Mouse (Mus musculus): ENCODE results near the gene Prkar1a. TPM values are rescaled to one million over a fixed set of nuclear protein-coding genes. Genes with fewer than 3 reads are reported as not detected.

Gene Prkar1a
- polyA plus RNA-seq, 1 experiment, result 215 TPM

- peaks cover 2% of the 10 kb centered on the region for H3K4me1 ChIP-seq (ENCODE audit: control insufficient read depth, insufficient read depth, low read length)
- no peak overlapping the region for H3K27ac ChIP-seq (ENCODE audit: insufficient read depth, low read length)
- H3K4me3 ChIP-seq (ENCODE audit: insufficient read depth, low read length), result no peak overlapping the region
- no peak for TF ChIP-seq POLR2A (IDR thresholded peaks at IDR 0.05; ENCODE audit: low read depth, low read length)
- TF ChIP-seq CTCF (IDR thresholded peaks at IDR 0.05; ENCODE audit: borderline replicate concordance, insufficient read depth, low read length), result no peak
Measured at GRCm38 (mm10) chr11:109700761-109701160, 51.6 kb downstream of the Prkar1a start.

GRCm38 (mm10) chr11:109702031-109702815 lies 53.0 kb downstream of the Prkar1a start:
- TF ChIP-seq POLR2A (IDR thresholded peaks at IDR 0.05; ENCODE audit: low read depth, low read length) (no peak), CTCF (IDR thresholded peaks at IDR 0.05; ENCODE audit: borderline replicate concordance, insufficient read depth, low read length) (no peak)
- Histone ChIP-seq H3K4me1 (ENCODE audit: control insufficient read depth, insufficient read depth, low read length) (peaks cover 2% of the 10 kb centered on the region), H3K4me3 (ENCODE audit: insufficient read depth, low read length) (no peak overlapping the region), H3K27ac (ENCODE audit: insufficient read depth, low read length) (no peak overlapping the region)

- no peak overlapping the region for H3K27ac ChIP-seq (ENCODE audit: insufficient read depth, low read length)
- no peak for TF ChIP-seq CTCF (IDR thresholded peaks at IDR 0.05; ENCODE audit: borderline replicate concordance, insufficient read depth, low read length)
- no peak for TF ChIP-seq POLR2A (IDR thresholded peaks at IDR 0.05; ENCODE audit: low read depth, low read length)
- no peak overlapping the region for H3K4me3 ChIP-seq (ENCODE audit: insufficient read depth, low read length)
- H3K4me1 ChIP-seq (ENCODE audit: control insufficient read depth, insufficient read depth, low read length), result peaks cover 2% of the 10 kb centered on the region
Measured at GRCm38 (mm10) chr11:109703845-109704244, 54.6 kb downstream of the Prkar1a start.

- H3K4me1 ChIP-seq (ENCODE audit: control insufficient read depth, insufficient read depth, low read length), result peaks cover 2% of the 10 kb centered on the region
- no peak for TF ChIP-seq CTCF (IDR thresholded peaks at IDR 0.05; ENCODE audit: borderline replicate concordance, insufficient read depth, low read length)
- H3K27ac ChIP-seq (ENCODE audit: insufficient read depth, low read length), result no peak overlapping the region
Measured at GRCm38 (mm10) chr11:109704311-109705205, 55.4 kb downstream of the Prkar1a start.

GRCm38 (mm10) chr11:109705336-109706054 lies 56.3 kb downstream of the Prkar1a start:
- TF ChIP-seq CTCF (IDR thresholded peaks at IDR 0.05; ENCODE audit: borderline replicate concordance, insufficient read depth, low read length) (no peak), POLR2A (IDR thresholded peaks at IDR 0.05; ENCODE audit: low read depth, low read length) (no peak)
- Histone ChIP-seq H3K4me1 (ENCODE audit: control insufficient read depth, insufficient read depth, low read length) (peaks cover 2% of the 10 kb centered on the region), H3K27ac (ENCODE audit: insufficient read depth, low read length) (no peak overlapping the region), H3K4me3 (ENCODE audit: insufficient read depth, low read length) (no peak overlapping the region)

More at GRCm38 (mm10) chr11:109704311-109705205, 55.4 kb downstream of the Prkar1a start:
- no peak overlapping the region for H3K4me3 ChIP-seq (ENCODE audit: insufficient read depth, low read length)

GRCm38 (mm10) chr11:109706055-109706412 lies 56.8 kb downstream of the Prkar1a start:
- Histone ChIP-seq H3K4me1 (ENCODE audit: control insufficient read depth, insufficient read depth, low read length) (peaks cover 2% of the 10 kb centered on the region), H3K27ac (ENCODE audit: insufficient read depth, low read length) (no peak overlapping the region), H3K4me3 (ENCODE audit: insufficient read depth, low read length) (no peak overlapping the region)
- TF ChIP-seq POLR2A (IDR thresholded peaks at IDR 0.05; ENCODE audit: low read depth, low read length) (no peak), CTCF (IDR thresholded peaks at IDR 0.05; ENCODE audit: borderline replicate concordance, insufficient read depth, low read length) (no peak)

GRCm38 (mm10) chr11:109706586-109706985 lies 57.4 kb downstream of the Prkar1a start:
- no peak for TF ChIP-seq CTCF (IDR thresholded peaks at IDR 0.05; ENCODE audit: borderline replicate concordance, insufficient read depth, low read length)
- no peak for TF ChIP-seq POLR2A (IDR thresholded peaks at IDR 0.05; ENCODE audit: low read depth, low read length)
- Histone ChIP-seq H3K27ac (ENCODE audit: insufficient read depth, low read length) (no peak overlapping the region), H3K4me1 (ENCODE audit: control insufficient read depth, insufficient read depth, low read length) (peaks cover 2% of the 10 kb centered on the region)

GRCm38 (mm10) chr11:109707442-109707841 lies 58.2 kb downstream of the Prkar1a start:
- Histone ChIP-seq H3K4me1 (ENCODE audit: control insufficient read depth, insufficient read depth, low read length) (peaks cover 2% of the 10 kb centered on the region), H3K27ac (ENCODE audit: insufficient read depth, low read length) (no peak overlapping the region), H3K4me3 (ENCODE audit: insufficient read depth, low read length) (no peak overlapping the region)
- TF ChIP-seq POLR2A (IDR thresholded peaks at IDR 0.05; ENCODE audit: low read depth, low read length) (no peak), CTCF (IDR thresholded peaks at IDR 0.05; ENCODE audit: borderline replicate concordance, insufficient read depth, low read length) (no peak)

More at GRCm38 (mm10) chr11:109706586-109706985, 57.4 kb downstream of the Prkar1a start:
- H3K4me3 ChIP-seq (ENCODE audit: insufficient read depth, low read length), result no peak overlapping the region

- TF ChIP-seq POLR2A (IDR thresholded peaks at IDR 0.05; ENCODE audit: low read depth, low read length) (no peak), CTCF (IDR thresholded peaks at IDR 0.05; ENCODE audit: borderline replicate concordance, insufficient read depth, low read length) (no peak)
- Histone ChIP-seq H3K4me1 (ENCODE audit: control insufficient read depth, insufficient read depth, low read length) (peaks cover 2% of the 10 kb centered on the region), H3K27ac (ENCODE audit: insufficient read depth, low read length) (no peak overlapping the region), H3K4me3 (ENCODE audit: insufficient read depth, low read length) (no peak overlapping the region)
Measured at GRCm38 (mm10) chr11:109708786-109709185, 59.6 kb downstream of the Prkar1a start.
